Mouse (Mus musculus): ENCODE data around the gene Slx4. TPM values are rescaled to one million over a fixed set of nuclear protein-coding genes. Genes with fewer than 3 reads are reported as not detected.
"Not testable (repeated sequence)": the region's sequence is repeated elsewhere in the genome, so short reads cannot be mapped to it uniquely, and the experiment has no call there.

The Slx4 gene
- polyA plus RNA-seq, 1 experiment from 2014 or later = 6.2 TPM

- Histone ChIP-seq H3K4me2 (no peak overlapping the region), H3K9me3 (replicated peaks) (no peaks in the 10 kb centered on the region), H3K27ac (no peak overlapping the region; the same call in 1 of the 2 replicates), H3K36me3 (peaks cover 10% of the 10 kb centered on the region), H3K27me3 (no peaks in the 10 kb centered on the region), H3K4me3 (replicated peaks) (no peak overlapping the region), H3K9ac (no peak overlapping the region), H3K4me1 (replicated peaks) (peaks cover 40% of the 10 kb centered on the region)
- 21% methylated on average over 6 of the region's 6 CpGs for WGBS (ENCODE audit: insufficient replicate concordance)
- peak; percentile 69 for ATAC-seq (ENCODE audit: low read depth)
- DNase-seq = peak; percentile 17
Measured at GRCm38 (mm10) chr16:4032341-4032748, 28.8 kb upstream of the Slx4 start.

- Histone ChIP-seq H3K4me1 (replicated peaks) (peaks cover 37% of the 10 kb centered on the region), H3K9ac (no peak overlapping the region), H3K4me2 (no peak overlapping the region), H3K36me3 (peaks cover 3% of the 10 kb centered on the region; the same call in 1 of the 2 replicates), H3K27me3 (no peaks in the 10 kb centered on the region), H3K9me3 (replicated peaks) (no peaks in the 10 kb centered on the region), H3K27ac (no peak overlapping the region), H3K4me3 (replicated peaks) (no peak overlapping the region)
- no peak for ATAC-seq (ENCODE audit: low read depth)
- WGBS (ENCODE audit: insufficient replicate concordance) = 81% methylated on average over 5 of the region's 6 CpGs
- DNase-seq = no peak
Measured at GRCm38 (mm10) chr16:4031441-4032274, 28.1 kb upstream of the Slx4 start.

- WGBS (ENCODE audit: insufficient replicate concordance) = 91% methylated on average over 10 of the region's 10 CpGs
- H3K4me1 ChIP-seq (replicated peaks) = peaks cover 37% of the 10 kb centered on the region
- no peak overlapping the region for H3K9ac ChIP-seq
- no peaks in the 10 kb centered on the region for H3K9me3 ChIP-seq (replicated peaks)
- no peak overlapping the region for H3K4me2 ChIP-seq
- H3K36me3 ChIP-seq = no peaks in the 10 kb centered on the region
- H3K27me3 ChIP-seq = no peaks in the 10 kb centered on the region
- no peak overlapping the region for H3K4me3 ChIP-seq (replicated peaks)
- ATAC-seq (ENCODE audit: low read depth) = no peak
- no peak overlapping the region for H3K27ac ChIP-seq
- no peak for DNase-seq
Measured at GRCm38 (mm10) chr16:4030501-4030900, 26.9 kb upstream of the Slx4 start.

DNA sequence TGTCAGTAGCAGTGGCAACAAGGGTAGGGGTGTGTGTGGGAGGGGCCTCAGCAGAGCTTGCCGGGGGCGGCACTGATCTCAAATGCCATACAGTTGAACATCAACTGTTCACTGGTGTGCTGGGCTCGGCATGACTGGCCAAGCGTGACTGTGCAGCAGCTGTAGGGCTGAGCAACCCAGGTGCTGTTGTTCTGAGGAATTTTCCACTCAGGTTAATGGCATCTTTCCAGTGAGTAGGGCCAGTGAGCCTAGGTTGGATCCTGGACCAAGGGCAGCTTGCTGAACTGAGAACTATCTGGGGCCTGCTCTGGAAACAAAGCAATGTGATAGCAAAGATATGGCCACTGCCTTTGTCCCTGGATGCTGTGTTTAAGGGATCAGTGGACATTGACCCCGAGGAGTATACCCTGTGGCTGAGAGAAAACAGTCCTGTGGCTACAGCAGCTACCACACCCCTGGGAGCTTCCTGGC, 25.8 kb upstream of the Slx4 start:
- H3K4me1 ChIP-seq (replicated peaks) = peaks cover 28% of the 10 kb centered on the region
- no peaks in the 10 kb centered on the region for H3K36me3 ChIP-seq
- ATAC-seq (ENCODE audit: low read depth) (no peak), DNase-seq (no peak)
- H3K27ac ChIP-seq = no peak overlapping the region
- no peaks in the 10 kb centered on the region for H3K27me3 ChIP-seq
- H3K9ac ChIP-seq = no peak overlapping the region
- H3K4me3 ChIP-seq (replicated peaks) = no peak overlapping the region
- no peak overlapping the region for H3K4me2 ChIP-seq
- no peaks in the 10 kb centered on the region for H3K9me3 ChIP-seq (replicated peaks)
- WGBS (ENCODE audit: insufficient replicate concordance) = 68% methylated on average over 5 of the region's 5 CpGs

DNA sequence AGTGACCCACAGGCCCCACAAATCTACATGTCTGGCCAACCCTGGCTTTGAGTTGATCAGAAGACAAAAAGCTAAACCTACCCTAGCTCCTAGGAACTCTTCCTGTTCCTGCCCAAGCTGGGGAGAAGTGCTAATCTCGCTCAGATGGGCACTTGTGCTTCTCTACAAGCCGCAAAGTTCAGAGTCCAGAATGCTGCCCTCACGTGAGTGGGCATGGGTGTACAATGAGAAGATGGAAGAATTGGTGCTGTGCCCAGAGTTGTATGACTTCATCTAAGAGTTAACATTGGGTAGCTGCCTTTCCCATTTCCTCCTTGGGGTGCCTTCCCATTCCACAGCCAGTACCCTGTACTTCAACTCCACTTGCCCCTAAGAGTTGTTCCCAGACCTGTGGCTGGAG, 23.6 kb upstream of the Slx4 start:
- no peak overlapping the region for H3K4me2 ChIP-seq
- no peaks in the 10 kb centered on the region for H3K9me3 ChIP-seq (replicated peaks)
- no peak for DNase-seq
- peaks cover 7% of the 10 kb centered on the region for H3K4me1 ChIP-seq (replicated peaks)
- WGBS (ENCODE audit: insufficient replicate concordance) = 59% methylated on average over 3 of the region's 3 CpGs
- ATAC-seq (ENCODE audit: low read depth) = no peak
- no peaks in the 10 kb centered on the region for H3K36me3 ChIP-seq
- H3K4me3 ChIP-seq (replicated peaks) = no peak overlapping the region
- no peak overlapping the region for H3K9ac ChIP-seq
- no peaks in the 10 kb centered on the region for H3K27me3 ChIP-seq
- H3K27ac ChIP-seq = no peak overlapping the region

DNA sequence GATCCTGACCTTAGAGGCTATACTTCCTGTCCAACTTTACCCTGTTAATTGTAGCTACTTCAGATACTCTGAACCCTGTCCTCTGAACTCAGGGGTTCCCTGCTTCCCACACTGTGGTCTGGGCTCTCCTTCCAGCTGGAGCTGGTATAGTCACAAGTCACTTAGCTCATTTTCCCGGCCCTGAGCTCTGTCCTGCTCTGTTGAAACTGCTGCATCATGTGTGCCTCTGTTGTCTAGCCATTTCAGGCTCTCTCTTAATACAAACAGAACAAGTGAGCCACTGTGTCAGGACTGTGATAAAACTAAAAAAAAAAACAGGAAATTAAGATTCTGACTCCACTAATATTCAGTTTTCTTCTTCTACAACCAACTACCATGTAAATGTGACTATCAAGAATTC, 23.1 kb upstream of the Slx4 start:
- Histone ChIP-seq H3K36me3 (no peaks in the 10 kb centered on the region), H3K9me3 (replicated peaks) (no peaks in the 10 kb centered on the region), H3K4me1 (replicated peaks) (peaks cover 3% of the 10 kb centered on the region), H3K9ac (no peak overlapping the region), H3K27me3 (no peaks in the 10 kb centered on the region), H3K4me2 (no peak overlapping the region), H3K4me3 (replicated peaks) (no peak overlapping the region), H3K27ac (no peak overlapping the region)
- ATAC-seq (ENCODE audit: low read depth) (no peak), DNase-seq (no peak)
- 47% methylated on average over 1 of the region's 1 CpGs for WGBS (ENCODE audit: insufficient replicate concordance)

DNA sequence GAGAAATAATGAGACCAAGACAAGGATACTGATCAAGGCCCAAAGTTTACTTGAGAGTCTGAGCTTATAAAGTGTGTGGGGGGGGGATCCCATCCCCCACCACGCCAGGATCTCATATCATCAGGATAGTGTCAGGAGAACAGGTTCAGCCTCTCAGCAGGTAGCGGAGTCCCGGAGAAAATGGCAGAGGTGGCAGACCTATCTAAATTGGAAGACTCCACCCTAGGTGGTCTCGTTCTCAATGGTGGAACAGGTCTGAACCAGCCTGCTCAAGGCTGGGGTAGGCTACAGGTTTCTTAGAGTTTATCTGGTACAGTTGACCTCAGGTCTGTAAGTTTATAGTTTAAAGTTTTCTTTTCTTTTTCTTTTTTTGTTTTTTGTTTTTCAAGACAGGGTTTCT, 19.1 kb upstream of the Slx4 start:
- H3K27me3 ChIP-seq = no peaks in the 10 kb centered on the region
- DNase-seq = no peak
- H3K4me2 ChIP-seq = no peak overlapping the region
- H3K4me1 ChIP-seq (replicated peaks) = no peaks in the 10 kb centered on the region
- no peaks in the 10 kb centered on the region for H3K36me3 ChIP-seq
- no peak for ATAC-seq (ENCODE audit: low read depth)
- H3K9ac ChIP-seq = no peak overlapping the region
- no peaks in the 10 kb centered on the region for H3K9me3 ChIP-seq (replicated peaks)
- H3K4me3 ChIP-seq (replicated peaks) = no peak overlapping the region
- no peak overlapping the region for H3K27ac ChIP-seq
- 71% methylated on average over 4 of the region's 4 CpGs for WGBS (ENCODE audit: insufficient replicate concordance)

- WGBS (ENCODE audit: insufficient replicate concordance) = 70% methylated on average over 1 of the region's 1 CpGs
- H3K4me1 ChIP-seq (replicated peaks) = no peaks in the 10 kb centered on the region
- no peak overlapping the region for H3K4me2 ChIP-seq
- no peaks in the 10 kb centered on the region for H3K36me3 ChIP-seq
- H3K4me3 ChIP-seq (replicated peaks) = no peak overlapping the region
- no peaks in the 10 kb centered on the region for H3K9me3 ChIP-seq (replicated peaks)
- H3K9ac ChIP-seq = no peak overlapping the region
- ATAC-seq (ENCODE audit: low read depth) (no peak), DNase-seq (no peak)
- H3K27me3 ChIP-seq = no peaks in the 10 kb centered on the region
- H3K27ac ChIP-seq = no peak overlapping the region
Measured at GRCm38 (mm10) chr16:4021241-4021640, 17.7 kb upstream of the Slx4 start.

- not testable (repeated sequence) for H3K27ac ChIP-seq; ATAC-seq (ENCODE audit: low read depth); H3K9me3 ChIP-seq (replicated peaks); H3K27me3 ChIP-seq; H3K4me2 ChIP-seq; DNase-seq; H3K36me3 ChIP-seq; H3K4me3 ChIP-seq (replicated peaks); H3K9ac ChIP-seq
- 81% methylated on average over 6 of the region's 6 CpGs for WGBS (ENCODE audit: insufficient replicate concordance)
- H3K4me1 ChIP-seq (replicated peaks) = peaks cover 15% of the 10 kb centered on the region
Measured at GRCm38 (mm10) chr16:4017466-4017865, 13.9 kb upstream of the Slx4 start.

DNA sequence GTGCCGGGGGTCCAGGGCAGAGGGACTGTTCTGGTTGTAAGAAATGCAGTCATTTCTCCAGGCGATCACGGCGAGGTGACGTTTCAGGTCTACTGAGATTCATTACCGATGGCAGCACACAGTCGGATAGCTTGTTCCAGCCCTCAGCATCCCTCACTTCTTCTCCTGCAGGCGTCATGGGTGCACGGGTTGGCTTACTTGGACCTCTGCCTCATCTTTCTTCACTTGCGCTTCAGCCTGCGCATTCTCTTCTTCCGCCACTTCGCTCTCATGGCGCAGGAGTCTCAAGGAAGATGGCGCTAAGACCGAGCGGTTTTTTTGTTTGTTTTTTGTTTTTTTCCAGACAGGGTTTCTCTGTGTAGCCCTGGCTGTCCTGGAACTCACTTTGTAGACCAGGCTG, 13.2 kb upstream of the Slx4 start:
- not testable (repeated sequence) for ATAC-seq (ENCODE audit: low read depth); H3K4me3 ChIP-seq (replicated peaks); H3K9me3 ChIP-seq (replicated peaks); H3K27me3 ChIP-seq; DNase-seq; H3K4me2 ChIP-seq; H3K9ac ChIP-seq; H3K27ac ChIP-seq; H3K36me3 ChIP-seq
- 73% methylated on average over 17 of the region's 17 CpGs for WGBS (ENCODE audit: insufficient replicate concordance)
- peaks cover 20% of the 10 kb centered on the region for H3K4me1 ChIP-seq (replicated peaks)

DNA sequence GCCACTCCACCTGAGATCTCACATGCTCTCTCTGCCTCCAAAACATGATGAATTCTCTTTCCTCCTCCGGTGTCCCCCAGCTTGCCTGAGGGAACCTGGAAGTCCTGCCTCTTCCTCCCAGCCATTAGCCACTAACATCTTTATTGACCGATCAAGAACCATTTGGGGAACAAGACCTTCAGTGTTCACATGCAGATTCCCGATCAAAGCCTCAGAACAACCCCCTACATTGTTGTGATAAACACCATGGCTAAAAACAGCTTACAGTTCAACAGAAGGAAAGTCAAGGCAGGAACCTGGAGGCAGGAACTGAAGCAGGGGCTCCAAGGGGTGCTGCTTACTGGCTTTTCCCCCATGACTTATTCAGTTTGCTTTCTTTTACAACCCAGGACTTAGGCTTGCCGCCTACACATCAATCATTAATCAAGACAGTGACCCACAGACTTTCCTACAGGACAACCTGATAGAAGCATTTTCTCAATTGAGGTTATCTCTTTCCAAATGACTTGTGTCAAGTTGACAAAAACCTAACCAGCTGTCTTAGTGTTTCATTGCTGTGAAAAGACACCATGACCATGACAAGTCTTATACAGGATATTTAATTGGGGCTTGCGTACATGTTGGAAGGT, 10.6 kb upstream of the Slx4 start:
- Histone ChIP-seq H3K4me2 (no peak overlapping the region), H3K4me1 (replicated peaks) (peaks cover 25% of the 10 kb centered on the region), H3K9me3 (replicated peaks) (0 out of 2 replicates have a peak, but pooled peaks cover 6% of the 10 kb centered on the region), H3K4me3 (replicated peaks) (no peak overlapping the region), H3K27ac (no peak overlapping the region), H3K36me3 (no peaks in the 10 kb centered on the region), H3K9ac (no peak overlapping the region), H3K27me3 (no peaks in the 10 kb centered on the region)
- no peak for DNase-seq
- ATAC-seq (ENCODE audit: low read depth) = no peak
- 77% methylated on average over 5 of the region's 5 CpGs for WGBS (ENCODE audit: insufficient replicate concordance)
